Mouse (Mus musculus) stomach, postnatal 0 days (tissue): ENCODE measurements around the gene Ripk1. TPM values are rescaled to one million over a fixed set of nuclear protein-coding genes. Genes with fewer than 3 reads are reported as not detected.

ENCODE experiments used
- ATAC-seq: fragments of 200-750 bp; cut with Nextera tagmentation; 2 replicates; pipeline ENCODE4 v1.8.0; 2017; ENCODE audit not compliant: low FRiP score, low TSS enrichment
- DNase-seq: peaks from one replicate; pipeline ENCODE4 v3.0.0-alpha.2; 2016; ENCODE audit warnings: low spot score
- H3K27ac ChIP-seq: fragments of 300-500 bp; sonication (generic); replicated peaks from 2 replicates; pipeline ENCODE4 v1.5.1; 2014; ENCODE audit warnings: mild to moderate bottlenecking, control low read depth
- H3K27me3 ChIP-seq: fragments of 300-500 bp; sonication (generic); 2 replicates; pipeline ENCODE4 v1.6.1; 2014; ENCODE audit warnings: low read length; ENCODE audit not compliant: control insufficient read depth, insufficient read depth
- H3K36me3 ChIP-seq: fragments of 300-500 bp; sonication (generic); 2 replicates; pipeline ENCODE4 v1.6.1; 2014; ENCODE audit warnings: low read length, mixed read lengths; ENCODE audit not compliant: control insufficient read depth, insufficient read depth
- H3K4me1 ChIP-seq: fragments of 300-500 bp; sonication (generic); replicated peaks from 2 replicates; pipeline ENCODE4 v1.6.1; 2014; ENCODE audit warnings: antibody characterized with exemption; ENCODE audit not compliant: control insufficient read depth, insufficient read depth
- H3K4me2 ChIP-seq: fragments of 300-500 bp; sonication (generic); replicated peaks from 2 replicates; pipeline ENCODE4 v1.6.1; 2014; ENCODE audit warnings: low read depth, mild to moderate bottlenecking, control low read depth, moderate library complexity
- H3K4me3 ChIP-seq: fragments of 300-500 bp; sonication (generic); 2 replicates; pipeline ENCODE4 v1.5.1; 2014; ENCODE audit warnings: low read depth, low read length, control low read depth
- H3K9ac ChIP-seq: fragments of 300-500 bp; sonication (generic); 2 replicates; pipeline ENCODE4 v1.6.1; 2014; ENCODE audit warnings: mild to moderate bottlenecking, low read length, control low read depth, mixed read lengths
- H3K9me3 ChIP-seq: fragments of 300-500 bp; sonication (generic); 2 replicates; pipeline ENCODE4 v1.6.1; 2016; ENCODE audit warnings: low read length; ENCODE audit not compliant: control insufficient read depth
- CTCF ChIP-seq: IDR thresholded peaks from 2 replicates; pipeline ENCODE4 v1.5.1; 2016; ENCODE audit warnings: antibody characterized with exemption, low read depth, mild to moderate bottlenecking, moderate library complexity
- EP300 ChIP-seq: optimal IDR thresholded peaks from 2 replicates; pipeline ENCODE3; 2016; ENCODE audit warnings: antibody characterized with exemption
- WGBS: fragments of 180-500 bp; shearing (Covaris S2); extraction: QIAGEN DNeasy Blood & Tissue Kit; methylation state at CpG from one replicate; pipeline ENCODE4 v1.1.7; 2014; 5-methylcytosine and 5-hydroxymethylcytosine counted together
- polyA plus RNA-seq: library from polyadenylated mRNA; unstranded; fragments of >200 nt; fragmentation: Nextera tagmentation; extraction: Ambion mirVana; gene quantifications from 2 replicates; pipeline ENCODE4 v1.2.1, GENCODE M21; 2015

Ripk1 gene
- polyA plus RNA-seq, result 13.2 and 13.5 TPM in 2 replicates

GRCm38 (mm10) chr13:34002058-34003006 is at the start of gene Ripk1, which contains the start of gene Serpinb6a:
Gene Ripk1 (plus strand): TSS chr13:34002363.
Gene Serpinb6a (minus strand): TSS chr13:34002794.
- Histone ChIP-seq H3K4me2 (peak within 1 kb of the TSS; percentile 82), H3K27ac (peak within 1 kb of the TSS; percentile 94), H3K9ac (peak within 1 kb of the TSS; percentile 92), H3K36me3 (no peaks in the 10 kb centered on the region), H3K9me3 (no peaks in the 10 kb centered on the region), H3K4me3 (peak within 1 kb of the TSS; percentile 94), H3K4me1 (no peaks in the 10 kb centered on the region), H3K27me3 (no peaks in the 10 kb centered on the region)
- peak; percentile 99 for ATAC-seq
- WGBS, result under 1% methylated on average over 84 of the region's 92 CpGs
- peak; percentile 94 for DNase-seq
- TF ChIP-seq EP300 (no peak), CTCF (peak; percentile 67)

DNA sequence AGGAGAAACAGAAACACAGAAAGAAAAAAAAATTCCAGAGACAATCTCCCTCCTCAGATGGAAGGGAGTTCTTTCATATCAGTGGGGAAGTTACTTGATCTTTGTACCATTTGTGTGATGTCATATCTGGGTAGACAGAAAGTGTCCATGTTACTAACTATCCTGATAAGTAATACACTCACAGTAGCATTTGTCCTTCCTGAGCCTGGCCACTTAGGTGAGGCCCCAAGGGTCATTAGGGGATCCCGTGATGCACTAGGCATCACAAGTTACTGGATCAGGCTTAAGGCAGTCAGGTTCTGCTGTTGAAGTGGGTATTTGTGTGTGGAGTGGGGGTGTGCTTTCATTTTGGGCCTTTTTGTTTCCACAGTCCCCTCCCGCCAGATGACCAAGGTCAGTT is 49.2 kb upstream of the Ripk1 start:
- H3K27ac ChIP-seq, result no peak overlapping the region
- H3K9ac ChIP-seq, result no peak overlapping the region
- TF ChIP-seq EP300 (no peak), CTCF (no peak)
- ATAC-seq (no peak), DNase-seq (no peak)
- H3K27me3 ChIP-seq, result no peaks in the 10 kb centered on the region
- H3K4me3 ChIP-seq, result no peak overlapping the region
- 69% methylated on average over 2 of the region's 2 CpGs for WGBS
- no peaks in the 10 kb centered on the region for H3K9me3 ChIP-seq
- H3K36me3 ChIP-seq, result no peaks in the 10 kb centered on the region
- H3K4me2 ChIP-seq, result no peak overlapping the region
- no peaks in the 10 kb centered on the region for H3K4me1 ChIP-seq

DNA sequence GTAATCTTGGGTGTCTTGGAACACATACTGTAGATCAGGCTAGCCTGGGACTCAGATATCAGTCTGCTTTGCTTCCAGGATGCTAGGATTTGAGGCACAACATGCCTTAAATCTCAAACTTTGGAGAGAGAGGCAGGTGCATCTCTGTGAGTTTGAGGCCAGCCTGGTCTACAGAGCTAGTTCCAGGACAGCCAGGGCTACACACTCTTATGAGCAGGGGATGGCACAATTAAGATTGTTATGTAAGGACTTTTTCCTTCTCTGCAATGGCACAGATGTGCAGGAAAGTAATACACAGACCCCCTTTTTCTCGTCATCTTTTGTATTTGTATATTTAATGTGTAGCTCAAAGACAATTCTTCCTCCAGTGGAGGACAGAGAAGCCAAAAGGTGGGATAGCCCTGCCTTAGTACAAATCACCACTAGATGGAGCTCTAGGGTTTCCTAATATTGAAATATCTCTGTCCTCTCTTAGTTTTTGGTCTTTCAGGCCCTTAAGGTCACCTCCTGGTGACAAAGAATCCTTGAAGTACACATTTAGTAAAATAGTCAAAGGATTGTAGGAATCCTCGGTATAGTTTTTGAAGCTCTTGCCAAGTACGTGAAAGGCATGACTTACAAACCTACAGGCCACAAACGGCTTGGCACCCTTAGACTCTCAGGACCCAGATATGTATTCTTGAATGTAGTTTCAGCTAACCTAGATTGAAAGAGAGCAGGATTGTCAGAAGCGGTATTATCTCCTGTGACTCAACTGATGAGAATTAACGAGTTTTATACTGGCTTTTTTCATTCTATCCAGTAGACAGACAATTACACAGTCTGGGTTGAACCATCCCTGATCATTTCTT is 45.4 kb upstream of the Ripk1 start:
- Histone ChIP-seq H3K27me3 (no peaks in the 10 kb centered on the region), H3K27ac (no peak overlapping the region), H3K4me1 (no peaks in the 10 kb centered on the region), H3K36me3 (no peaks in the 10 kb centered on the region), H3K4me3 (no peak overlapping the region), H3K9me3 (no peaks in the 10 kb centered on the region), H3K9ac (no peak overlapping the region), H3K4me2 (no peak overlapping the region)
- no peak for DNase-seq
- TF ChIP-seq CTCF (peak; percentile 86), EP300 (no peak)
- 36% methylated on average over 6 of the region's 6 CpGs for WGBS
- 0 out of 2 replicates have a peak, but pooled peaks have one; percentile 67 for ATAC-seq

GRCm38 (mm10) chr13:33959771-33960170 is 42.4 kb upstream of the Ripk1 start:
- Histone ChIP-seq H3K36me3 (no peaks in the 10 kb centered on the region), H3K4me1 (no peaks in the 10 kb centered on the region), H3K9me3 (no peaks in the 10 kb centered on the region), H3K27ac (no peak overlapping the region), H3K4me2 (no peak overlapping the region), H3K27me3 (no peaks in the 10 kb centered on the region), H3K9ac (no peak overlapping the region), H3K4me3 (no peak overlapping the region)
- TF ChIP-seq CTCF (no peak), EP300 (no peak)
- 78% methylated on average over 2 of the region's 2 CpGs for WGBS
- ATAC-seq (no peak), DNase-seq (no peak)

DNA sequence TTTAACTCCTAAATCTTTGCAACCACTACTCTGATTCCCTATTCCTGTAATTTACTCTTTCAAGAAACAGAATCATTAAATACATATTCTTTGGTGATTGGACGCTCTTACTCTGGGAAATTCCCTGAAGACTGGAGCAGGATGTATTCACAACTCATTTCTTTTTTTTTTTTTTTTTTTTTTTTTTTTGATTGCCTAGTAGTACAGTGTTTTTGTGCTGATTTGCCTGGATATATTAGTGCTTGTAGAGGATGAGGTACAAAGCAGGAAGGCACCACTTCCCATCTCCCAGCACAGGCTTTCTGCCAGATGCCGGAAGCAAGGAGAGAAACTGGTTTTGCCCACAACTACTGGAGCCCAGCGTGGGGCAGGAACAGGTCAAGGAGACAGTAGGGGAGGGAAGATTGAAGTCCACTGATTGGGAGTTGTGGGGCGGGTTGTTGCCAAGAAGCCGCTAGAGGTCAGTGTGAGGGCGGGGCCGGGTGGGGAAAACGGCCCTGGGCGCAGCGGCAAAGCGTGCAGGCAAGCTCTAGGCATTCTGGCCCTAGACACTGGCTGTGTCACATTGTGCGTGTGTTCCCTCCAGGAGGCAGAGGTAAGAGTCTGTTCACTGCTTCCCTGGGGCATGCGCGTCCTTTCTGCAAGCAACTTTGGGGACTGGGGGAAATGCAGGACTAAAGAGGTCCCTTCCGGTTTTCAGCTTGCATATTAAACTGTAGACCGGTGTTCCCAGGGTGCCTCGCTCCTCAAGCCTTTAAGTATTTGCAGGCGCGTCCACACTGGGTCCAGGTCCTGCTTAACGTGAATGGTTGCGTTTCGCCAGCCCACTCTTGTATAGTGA is 37.7 kb upstream of the Ripk1 start, which contains the start of gene Nqo2:
Nqo2 (plus strand) TSS at position 482 of the 841 bp plus-strand sequence.
- no peak for TF ChIP-seq EP300
- peak; percentile 67 for TF ChIP-seq CTCF
- DNase-seq (peak; percentile 87), ATAC-seq (peak; percentile 90)
- H3K27me3 ChIP-seq, result no peaks in the 10 kb centered on the region
- no peaks in the 10 kb centered on the region for H3K9me3 ChIP-seq
- H3K9ac ChIP-seq, result peak within 1 kb of the TSS; percentile 70
- peak within 1 kb of the TSS; percentile 58 for H3K4me3 ChIP-seq
- H3K36me3 ChIP-seq, result no peaks in the 10 kb centered on the region
- H3K4me1 ChIP-seq, result no peaks in the 10 kb centered on the region
- 2% methylated on average over 22 of the region's 22 CpGs for WGBS
- H3K27ac ChIP-seq, result peak within 1 kb of the TSS; percentile 93
- H3K4me2 ChIP-seq, result peak within 1 kb of the TSS; percentile 70
